Mouse (Mus musculus): ENCODE measurements around the gene Cts3. TPM values are rescaled to one million over a fixed set of nuclear protein-coding genes. Genes with fewer than 3 reads are reported as not detected.
"Not testable (repeated sequence)": the region's sequence is repeated elsewhere in the genome, so short reads cannot be mapped to it uniquely, and the experiment has no call there.

Gene Cts3
- total RNA-seq (2021), result not detected

GRCm38 (mm10) chr13:61570027-61570426 is at the start of gene Cts3:
Cts3 (minus strand) TSS chr13:61570127.
- no peak for DNase-seq

- DNase-seq, result not testable (repeated sequence)
Observed at GRCm38 (mm10) chr13:61568074-61568473, 1.9 kb downstream of the Cts3 start, which contains the start of gene Gm49352. Gm49352 (minus strand) TSS chr13:61568174.

- no peak for DNase-seq
Observed at GRCm38 (mm10) chr13:61541631-61542030, 28.3 kb downstream of the Cts3 start, which contains the start of gene Ctsm. Ctsm (minus strand) TSS chr13:61541839.

Other genes starting within 250 kb of the Cts3 start
- gene Cts7, start 211.9 kb downstream of the Cts3 start, total RNA-seq (2021), result not detected
- not detected for gene Ctsm, start 28.3 kb downstream of the Cts3 start, total RNA-seq (2021)
- gene Gm49352, start 2.0 kb downstream of the Cts3 start, total RNA-seq (2021), result not detected

All from layer of hippocampus, postnatal 36 days (tissue).